Mouse (Mus musculus) CD4-positive, CD25-positive, alpha-beta regulatory T cell, adult 2 months (primary cell): ENCODE data around the gene Jph4.

Experiments used
- DNase-seq: peaks from one replicate; pipeline ENCODE4 v3.0.0-alpha.2; 2012; ENCODE audit warnings: low read depth, low spot score

Gene Jph4

GRCm38 (mm10) chr14:55095263-55095662 lies 21.5 kb downstream of the Jph4 start:
- no peak for DNase-seq

DNA sequence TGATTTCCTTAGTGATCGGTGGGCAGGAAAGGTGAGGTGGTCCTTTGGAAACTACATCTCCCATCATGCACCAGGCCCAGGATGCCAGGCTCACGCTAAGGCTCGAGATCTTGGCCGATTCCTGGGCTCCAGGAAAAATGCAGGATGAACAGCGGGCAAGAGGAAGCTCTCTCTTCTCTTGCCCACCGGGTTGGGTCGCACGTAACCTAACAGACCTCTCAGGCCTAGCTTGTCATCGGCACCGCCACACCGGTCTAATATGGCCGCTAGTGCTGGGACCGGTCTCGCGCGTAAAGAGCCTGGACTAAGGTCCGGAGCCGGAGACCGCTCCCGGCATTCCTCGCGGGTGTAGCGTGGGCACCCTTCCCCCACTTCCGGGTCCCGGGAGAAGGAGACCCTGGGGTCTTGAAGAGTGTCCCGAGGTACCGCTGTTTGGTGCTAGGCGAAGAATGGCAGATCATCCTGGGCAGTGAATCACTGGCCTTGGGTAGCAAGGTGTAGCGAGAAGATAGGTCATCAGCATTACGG lies 22.0 kb downstream of the Jph4 start, which contains the start of gene Thtpa:
Gene Thtpa, plus strand, starts transcription at position 81 of the 528 bp plus-strand sequence.
- DNase-seq: peak; percentile 69

- DNase-seq: peak; percentile 61
These were observed 22.8 kb downstream of the Jph4 start for GRCm38 (mm10) chr14:55093927-55094326.

DNA sequence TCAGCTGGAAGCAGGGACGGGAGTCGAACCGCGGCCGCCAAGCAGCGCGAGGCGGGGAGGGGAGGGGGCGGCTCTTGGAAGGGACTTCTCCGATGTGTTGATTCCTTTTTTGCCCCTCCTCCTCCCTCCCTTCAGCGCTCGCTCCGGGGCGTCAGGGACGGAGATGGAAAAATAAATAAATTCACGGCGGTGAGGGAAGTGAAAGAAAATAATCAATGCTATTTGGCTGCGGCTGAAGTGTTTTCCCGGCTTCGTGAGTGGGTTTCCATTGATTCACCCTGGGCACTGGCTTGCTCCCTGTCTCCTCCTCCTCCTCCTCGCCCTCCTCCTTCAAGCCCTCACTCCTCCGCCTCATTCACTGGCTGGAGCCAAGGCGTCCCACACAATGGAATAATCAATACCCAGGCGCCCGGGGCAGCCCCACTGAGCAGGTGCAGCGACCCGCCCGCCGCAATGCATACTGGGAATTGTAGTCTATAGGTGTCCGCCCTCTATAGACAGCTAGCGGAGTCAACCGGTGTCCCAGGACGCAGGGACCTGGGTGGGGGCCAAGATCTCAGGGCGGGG lies 24.6 kb downstream of the Jph4 start, which contains the start of gene Zfhx2:
Gene Zfhx2, minus strand, starts transcription at position 314 of the 567 bp plus-strand sequence.
- DNase-seq: peak; percentile 94

DNA sequence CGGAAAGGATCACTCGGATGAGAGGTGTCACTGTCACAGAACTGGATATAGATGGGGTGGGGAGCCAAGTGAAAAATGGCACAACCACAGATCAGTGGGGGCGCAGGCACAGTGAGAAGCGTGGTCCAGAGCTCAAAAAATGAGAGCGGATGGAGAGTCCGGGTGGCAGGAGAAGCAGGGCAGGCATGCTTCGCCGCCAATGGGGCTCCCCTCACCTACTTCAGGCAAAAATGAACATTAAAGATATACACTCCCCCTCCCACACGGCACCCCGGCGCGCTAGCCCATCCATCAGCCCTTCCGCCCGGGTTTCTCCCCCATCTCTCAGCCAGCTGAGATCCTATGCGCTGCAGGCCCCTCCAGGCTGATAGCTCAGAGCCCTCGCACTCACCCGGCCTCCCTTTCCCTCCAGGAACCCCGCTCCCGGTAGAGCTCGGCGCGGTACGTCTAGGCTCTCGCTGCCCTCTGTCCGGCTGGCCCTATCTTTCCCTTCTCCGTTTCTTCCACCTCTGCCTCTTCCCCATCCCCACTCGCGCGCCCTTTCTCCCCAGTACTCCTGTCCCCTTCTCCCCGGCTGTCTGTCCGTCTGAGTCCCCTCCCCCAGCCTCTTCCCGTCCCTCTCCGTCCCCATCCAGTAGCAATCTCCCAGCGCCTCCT lies 25.4 kb downstream of the Jph4 start:
- no peak for DNase-seq

GRCm38 (mm10) chr14:55089199-55089947 lies 27.4 kb downstream of the Jph4 start:
- DNase-seq: peak; percentile 32

DNA sequence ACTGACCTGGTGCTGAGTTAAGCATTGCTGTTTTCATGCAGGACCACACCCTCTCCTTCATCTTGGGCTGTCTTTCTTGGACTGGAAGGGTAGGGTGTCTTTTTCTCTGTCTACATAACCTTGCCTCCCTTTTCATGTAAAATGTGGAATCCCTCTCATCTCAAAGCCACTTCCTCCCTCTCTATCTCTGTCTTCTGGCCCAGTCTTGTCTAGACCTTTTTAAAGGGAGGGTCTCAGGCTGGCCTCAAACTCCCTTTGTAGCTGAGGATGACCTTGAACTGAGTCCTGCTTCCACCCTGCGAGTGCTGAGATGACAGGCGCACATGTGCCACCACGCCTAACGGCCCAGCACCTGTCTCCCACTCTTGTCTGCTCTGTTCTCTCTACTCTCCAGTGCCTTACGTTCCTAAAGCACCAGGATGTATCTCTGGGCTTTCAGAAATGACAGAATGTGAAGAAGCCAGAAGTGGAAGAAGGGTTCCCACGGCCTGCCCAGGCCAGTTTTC lies 30.7 kb downstream of the Jph4 start:
- DNase-seq: no peak

DNA sequence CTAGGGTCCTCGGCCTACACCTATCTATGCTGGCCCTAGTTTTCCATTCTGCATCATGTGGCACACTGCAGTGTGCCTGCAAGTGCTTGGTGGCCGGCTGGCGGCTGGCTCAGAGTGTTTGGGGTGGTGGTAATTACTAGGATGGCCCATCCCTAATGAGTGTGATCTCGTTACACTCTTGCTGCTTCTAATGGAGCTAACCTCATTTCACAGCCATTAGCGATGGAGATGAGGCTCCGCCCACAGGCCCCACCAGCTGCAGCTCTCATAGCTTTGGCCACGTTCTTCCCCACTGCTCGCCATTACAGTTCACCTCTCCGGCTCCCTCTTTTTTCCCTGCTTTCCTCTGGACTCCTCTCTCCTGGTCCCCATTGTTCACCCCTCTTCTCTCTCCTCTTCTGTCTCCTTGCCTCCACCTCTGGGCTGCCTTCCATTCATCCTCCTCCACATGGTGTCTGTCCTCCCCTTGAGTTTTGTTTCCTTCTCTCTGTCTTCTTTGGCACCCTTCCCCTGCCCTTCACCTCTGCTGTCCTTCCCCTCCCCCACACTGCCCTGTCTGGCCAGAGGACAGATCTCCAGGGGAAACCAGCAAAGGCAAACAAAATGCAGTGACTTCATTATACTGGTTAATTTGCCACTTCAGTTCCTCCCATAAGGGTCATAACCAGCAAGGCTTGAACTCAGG lies 31.3 kb downstream of the Jph4 start:
- no peak for DNase-seq

DNA sequence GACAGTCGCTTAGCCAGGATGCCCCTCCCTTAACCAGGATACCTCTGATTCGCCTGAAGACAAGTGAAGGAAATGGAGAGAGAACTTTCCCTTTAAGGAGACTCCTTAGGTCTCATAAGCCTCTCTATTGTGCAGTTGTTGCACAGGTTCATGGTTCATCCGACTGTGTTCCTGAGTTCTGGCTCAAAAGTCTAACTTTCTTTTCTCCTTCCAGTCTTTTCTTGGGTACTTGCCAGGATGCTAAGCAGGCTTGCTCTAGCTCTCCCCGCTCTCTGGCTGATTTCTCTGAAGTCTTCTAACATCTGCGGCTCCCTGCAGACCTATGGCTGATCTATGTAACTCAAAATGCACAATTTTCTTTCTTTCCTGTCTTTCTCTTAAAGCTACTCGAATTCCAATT lies 33.3 kb downstream of the Jph4 start:
- DNase-seq: no peak

GRCm38 (mm10) chr14:55081105-55081504 lies 35.6 kb downstream of the Jph4 start:
- DNase-seq: no peak

DNA sequence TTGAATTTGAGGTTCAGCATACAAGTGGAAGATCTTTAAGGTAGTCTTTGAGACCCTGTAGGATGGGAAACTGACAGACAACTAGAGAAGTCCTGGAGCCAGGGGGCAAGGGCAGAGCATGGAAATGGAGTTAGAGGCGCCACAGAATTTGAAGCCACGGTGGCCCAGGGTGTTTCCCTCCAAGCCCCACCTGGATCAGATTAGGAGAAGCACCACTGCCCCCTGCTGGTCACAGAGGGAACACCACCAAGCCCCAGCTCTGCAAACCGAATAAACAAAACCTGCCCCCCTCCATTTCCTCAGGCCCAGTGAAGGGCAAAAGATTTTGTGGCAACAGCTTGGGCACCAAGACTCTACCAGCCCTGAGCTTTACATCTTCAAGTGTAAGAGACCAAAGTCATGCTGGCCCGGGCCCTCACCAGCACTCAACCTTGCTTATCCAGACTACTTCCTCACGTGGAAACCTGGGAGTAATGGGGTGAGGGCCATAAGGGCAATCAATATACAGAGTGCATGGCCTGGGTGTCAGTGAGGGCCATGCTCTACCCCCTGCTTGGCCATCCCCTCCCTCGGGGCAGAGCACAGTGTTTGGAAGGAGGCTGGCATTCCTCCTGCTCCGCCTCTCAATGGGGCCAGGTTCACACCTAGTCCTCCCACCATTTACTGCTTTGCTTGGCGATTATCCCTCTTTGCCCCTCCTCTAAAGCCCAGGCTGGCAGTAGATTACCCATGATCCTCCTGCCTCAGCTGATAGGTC lies 37.3 kb downstream of the Jph4 start:
- DNase-seq: peak; percentile 88

- no peak for DNase-seq
These were observed 38.3 kb downstream of the Jph4 start for GRCm38 (mm10) chr14:55078366-55078989.

GRCm38 (mm10) chr14:55077481-55078365 lies 39.0 kb downstream of the Jph4 start:
- DNase-seq: no peak

- DNase-seq: no peak
These were observed 39.8 kb downstream of the Jph4 start for GRCm38 (mm10) chr14:55076956-55077355.

DNA sequence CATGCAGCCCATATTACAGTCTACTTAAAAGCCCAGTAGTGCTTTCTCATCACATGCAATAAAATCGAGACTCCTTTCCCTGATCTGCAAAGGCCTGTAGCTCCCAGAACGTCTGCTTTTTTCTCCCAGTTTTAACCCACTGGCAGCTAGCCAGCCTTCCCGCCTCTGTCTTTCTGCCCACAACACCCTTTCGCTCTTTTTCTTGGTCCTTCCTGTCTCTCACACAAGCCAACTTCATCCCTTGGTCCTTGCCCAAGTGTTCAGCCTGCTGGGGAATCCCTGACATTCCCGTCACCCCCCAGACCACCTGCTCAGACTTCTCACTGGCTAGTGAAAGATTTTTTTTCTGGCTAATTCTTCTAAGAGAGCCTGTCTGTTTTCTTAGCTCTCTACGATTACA lies 40.5 kb downstream of the Jph4 start:
- no peak for DNase-seq

GRCm38 (mm10) chr14:55074416-55074815 lies 42.3 kb downstream of the Jph4 start:
- DNase-seq: no peak

DNA sequence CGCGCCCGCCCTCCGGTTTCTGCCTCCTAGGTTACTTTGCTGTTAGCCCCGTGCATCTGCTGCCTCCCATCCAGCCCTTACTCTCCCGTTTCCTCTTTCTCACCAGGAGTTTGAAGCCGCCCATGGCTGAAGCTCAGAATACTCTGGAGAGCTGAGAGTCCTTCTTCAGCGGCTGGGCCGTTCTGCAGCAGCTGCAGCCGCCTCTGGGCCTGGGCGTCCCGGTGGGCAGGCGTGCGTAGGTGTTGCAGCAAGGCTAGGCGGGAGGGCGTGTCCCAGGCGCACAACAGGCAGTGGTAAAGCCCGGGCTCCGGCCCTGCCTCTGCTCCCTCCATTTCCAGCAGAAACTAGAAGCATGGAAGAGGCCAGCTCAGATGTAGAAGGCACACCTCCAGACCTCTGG lies 45.0 kb downstream of the Jph4 start:
- no peak for DNase-seq

DNA sequence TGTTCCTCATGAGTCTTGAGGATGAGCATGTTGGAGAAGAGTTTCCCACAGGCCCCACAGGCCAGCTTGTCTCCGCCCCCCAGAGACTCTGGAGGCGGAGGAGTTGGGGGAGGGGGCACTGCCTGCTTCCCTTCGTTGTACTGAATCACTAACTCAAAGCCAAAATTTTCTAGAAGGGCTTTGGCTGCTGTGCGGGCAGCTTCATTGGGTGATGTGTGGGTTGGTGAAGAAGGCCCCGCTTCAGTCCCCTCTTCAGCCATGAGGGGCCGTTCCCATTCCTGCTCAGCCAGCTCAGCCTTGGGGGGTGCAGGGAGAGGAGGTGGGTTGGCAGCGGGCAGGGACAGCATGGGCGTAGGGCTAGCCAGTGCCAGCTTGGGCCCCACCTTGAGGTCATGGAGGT lies 50.7 kb downstream of the Jph4 start:
- no peak for DNase-seq

DNA sequence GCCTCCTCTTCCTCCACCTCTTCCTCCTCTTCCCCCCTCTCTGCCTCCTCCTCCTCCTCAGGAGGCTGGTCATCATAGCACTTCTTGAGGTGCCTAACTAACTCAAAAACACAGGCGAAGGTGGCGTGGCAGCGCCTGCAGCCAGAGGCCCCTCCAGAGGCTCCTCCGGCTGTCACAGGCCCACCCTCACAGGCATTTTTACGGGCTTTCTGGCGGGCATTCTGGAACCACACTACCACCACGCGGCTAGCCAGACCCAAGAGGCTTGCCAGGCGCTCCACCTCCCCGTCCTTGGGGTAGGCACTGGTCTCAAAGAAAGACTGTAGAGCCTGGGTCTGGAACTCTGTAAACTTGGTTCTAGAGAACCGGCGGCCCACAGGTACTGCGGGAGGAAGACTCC lies 51.3 kb downstream of the Jph4 start:
- no peak for DNase-seq
